Mouse (Mus musculus): Measurements from ENCODE around the gene Olfr1462. TPM values are rescaled to one million over a fixed set of nuclear protein-coding genes. Genes with fewer than 3 reads are reported as not detected.

The Olfr1462 gene
- not detected in 2 replicates for polyA plus RNA-seq (2012; rRNA removed)

GRCm38 (mm10) chr19:13185434-13185833 lies at the start of gene Olfr1462:
Olfr1462 (plus strand) TSS chr19:13185734.

GRCm38 (mm10) chr19:13149449-13149848 lies 36.1 kb upstream of the Olfr1462 start, which contains the start of gene Olfr1459:
Olfr1459 (minus strand) TSS chr19:13149549.

GRCm38 (mm10) chr19:13162700-13163099 lies 22.8 kb upstream of the Olfr1462 start, which contains the start of gene Olfr1461:
Olfr1461 (plus strand) TSS chr19:13163000.

GRCm38 (mm10) chr19:13231028-13231427 lies 45.5 kb downstream of the Olfr1462 start, which contains the start of gene Olfr1463:
Olfr1463 (plus strand) TSS chr19:13231328.

Other genes starting within 250 kb of the Olfr1462 start
- not detected in 2 replicates for gene Olfr1450, start 235.5 kb upstream of the Olfr1462 start, polyA plus RNA-seq (2012; rRNA removed)
- gene Olfr1451, start 190.7 kb upstream of the Olfr1462 start, polyA plus RNA-seq (2012; rRNA removed), result not detected in 2 replicates
- gene Olfr1453, start 157.4 kb upstream of the Olfr1462 start, polyA plus RNA-seq (2012; rRNA removed), result not detected in 2 replicates
- not detected in 2 replicates for gene Olfr1454, start 125.1 kb upstream of the Olfr1462 start, polyA plus RNA-seq (2012; rRNA removed)
- not detected in 2 replicates for gene Olfr1457, start 87.8 kb upstream of the Olfr1462 start, polyA plus RNA-seq (2012; rRNA removed)
- not detected in 2 replicates for gene Olfr1458, start 79.0 kb upstream of the Olfr1462 start, polyA plus RNA-seq (2012; rRNA removed)
- not detected in 2 replicates for gene Olfr1459, start 36.2 kb upstream of the Olfr1462 start, polyA plus RNA-seq (2012; rRNA removed)
- not detected in 2 replicates for gene Olfr1461, start 22.7 kb upstream of the Olfr1462 start, polyA plus RNA-seq (2012; rRNA removed)
- gene Olfr1463, start 45.6 kb downstream of the Olfr1462 start, polyA plus RNA-seq (2012; rRNA removed), result not detected in 2 replicates
- not detected in 2 replicates for gene Olfr1465, start 129.8 kb downstream of the Olfr1462 start, polyA plus RNA-seq (2012; rRNA removed)
- gene Olfr1466, start 153.1 kb downstream of the Olfr1462 start, polyA plus RNA-seq (2012; rRNA removed), result not detected in 2 replicates
- gene Olfr1467, start 176.5 kb downstream of the Olfr1462 start, polyA plus RNA-seq (2012; rRNA removed), result not detected in 2 replicates
- gene Olfr1469, start 222.1 kb downstream of the Olfr1462 start, polyA plus RNA-seq (2012; rRNA removed), result not detected in 2 replicates

All from central nervous system, embryonic 18 days (tissue).